Mouse (Mus musculus): ENCODE data around the gene Srebf2.

- TF ChIP-seq POLR2A (IDR thresholded peaks at IDR 0.05; ENCODE audit: control insufficient read depth, extremely low read depth, insufficient read depth, low read length, poor library complexity), result no peak
- TF ChIP-seq CTCF (IDR thresholded peaks at IDR 0.05; ENCODE audit: borderline replicate concordance, control insufficient read depth, extremely low read depth, insufficient read depth, low read length, poor library complexity), result no peak
Observed at GRCm38 (mm10) chr15:82130599-82130998, 16.4 kb upstream of the Srebf2 start.
